Mouse (Mus musculus) kidney, adult 2 months (tissue): Measurements from ENCODE around the gene Als2cr12. TPM values are rescaled to one million over a fixed set of nuclear protein-coding genes. Genes with fewer than 3 reads are reported as not detected.

Experiments used
- DNase-seq: peaks from one replicate; pipeline ENCODE4 v3.0.0; 2021
- H3K27ac ChIP-seq: fragments of 200-500 bp; 2 replicates; pipeline ENCODE4 v1.5.1; 2012; ENCODE audit warnings: low read depth, low read length, control low read depth, inconsistent platforms; ENCODE audit not compliant: insufficient read depth
- H3K27me3 ChIP-seq: fragments of 200-500 bp; replicated peaks from 2 replicates; pipeline ENCODE4 v1.6.1; 2012; ENCODE audit warnings: mild to moderate bottlenecking, moderate library complexity, low read length, inconsistent platforms; ENCODE audit not compliant: control insufficient read depth, insufficient read depth
- H3K36me3 ChIP-seq: fragments of 200-500 bp; 2 replicates; pipeline ENCODE4 v1.6.1; 2012; ENCODE audit warnings: mild to moderate bottlenecking, moderate library complexity, low read length, inconsistent platforms; ENCODE audit not compliant: control insufficient read depth, insufficient read depth
- H3K4me1 ChIP-seq: fragments of 200-500 bp; 2 replicates; pipeline ENCODE4 v1.6.1; 2011; ENCODE audit warnings: low read length; ENCODE audit not compliant: control insufficient read depth, insufficient read depth
- H3K4me3 ChIP-seq: fragments of 200-500 bp; 2 replicates; pipeline ENCODE4 v1.5.1; 2011; ENCODE audit warnings: mild to moderate bottlenecking, low read depth, low read length, control low read depth; ENCODE audit not compliant: insufficient read depth
- CTCF ChIP-seq: fragments of 200-500 bp; conservative IDR thresholded peaks from 2 replicates; pipeline ENCODE4 v1.5.1; 2011; ENCODE audit warnings: low read depth, mild to moderate bottlenecking, control low read depth, low read length, moderate library complexity, mixed read lengths; ENCODE audit not compliant: insufficient read depth, insufficient read length
- POLR2A ChIP-seq: fragments of 200-500 bp; IDR thresholded peaks from one replicate; pipeline ENCODE4 v1.6.1; 2011; ENCODE audit warnings: low read depth, low read length, control low read depth
- WGBS: fragments of 180-500 bp; shearing (Covaris S2); methylation state at CpG from one replicate; pipeline ENCODE4 v1.1.7; 2018; 5-methylcytosine and 5-hydroxymethylcytosine counted together
- polyA plus RNA-seq: library from polyadenylated mRNA; depleted of rRNA; stranded (reverse); fragments of >200 nt; gene quantifications from 2 replicates; pipeline ENCODE4 v1.2.3, GENCODE M21; 2012

Gene Als2cr12
- polyA plus RNA-seq, 1 experiment, result 0.80 TPM

GRCm38 (mm10) chr1:58724533-58724932 lies 28.7 kb upstream of the Als2cr12 start:
- no peaks in the 10 kb centered on the region for H3K27me3 ChIP-seq
- H3K36me3 ChIP-seq, result peaks cover 18% of the 10 kb centered on the region
- no peak for TF ChIP-seq POLR2A
- TF ChIP-seq CTCF, result no peak
- WGBS, result 24% methylated on average over 9 of the region's 9 CpGs
- no peak overlapping the region for H3K4me3 ChIP-seq
- peaks cover 39% of the 10 kb centered on the region for H3K4me1 ChIP-seq
- DNase-seq, result no peak
- no peak overlapping the region for H3K27ac ChIP-seq

- peaks cover 12% of the 10 kb centered on the region; the same call in 1 of the 2 replicates for H3K36me3 ChIP-seq
- TF ChIP-seq POLR2A (no peak), CTCF (no peak)
- H3K27ac ChIP-seq, result peak overlapping the region; percentile 67
- 30% methylated on average over 7 of the region's 7 CpGs for WGBS
- H3K27me3 ChIP-seq, result no peaks in the 10 kb centered on the region
- DNase-seq, result peak; percentile 43
- H3K4me3 ChIP-seq, result no peak overlapping the region
- peaks cover 35% of the 10 kb centered on the region for H3K4me1 ChIP-seq
Measured at GRCm38 (mm10) chr1:58723809-58724405, 28.1 kb upstream of the Als2cr12 start.

- DNase-seq, result no peak
- WGBS, result 29% methylated on average over 7 of the region's 7 CpGs
- peak overlapping the region; percentile 28 for H3K27ac ChIP-seq
- TF ChIP-seq POLR2A (no peak), CTCF (no peak)
- H3K4me1 ChIP-seq, result peaks cover 38% of the 10 kb centered on the region
- peaks cover 10% of the 10 kb centered on the region; the same call in 1 of the 2 replicates for H3K36me3 ChIP-seq
- no peaks in the 10 kb centered on the region for H3K27me3 ChIP-seq
- H3K4me3 ChIP-seq, result no peak overlapping the region
Measured at GRCm38 (mm10) chr1:58723062-58723808, 27.4 kb upstream of the Als2cr12 start.

GRCm38 (mm10) chr1:58722115-58722938 lies 26.5 kb upstream of the Als2cr12 start:
- H3K27ac ChIP-seq, result peak overlapping the region; percentile 63; the same call in 1 of the 2 replicates
- no peaks in the 10 kb centered on the region for H3K27me3 ChIP-seq
- H3K36me3 ChIP-seq, result peaks cover 8% of the 10 kb centered on the region; the same call in 1 of the 2 replicates
- peaks cover 35% of the 10 kb centered on the region for H3K4me1 ChIP-seq
- no peak for TF ChIP-seq CTCF
- no peak for TF ChIP-seq POLR2A
- no peak overlapping the region for H3K4me3 ChIP-seq
- 57% methylated on average over 11 of the region's 11 CpGs for WGBS
- peak; percentile 24 for DNase-seq

- 69% methylated on average over 4 of the region's 4 CpGs for WGBS
- TF ChIP-seq POLR2A, result no peak
- TF ChIP-seq CTCF, result no peak
- Histone ChIP-seq H3K27me3 (no peaks in the 10 kb centered on the region), H3K27ac (no peak overlapping the region), H3K4me3 (no peak overlapping the region), H3K36me3 (peaks cover 7% of the 10 kb centered on the region; the same call in 1 of the 2 replicates), H3K4me1 (peaks cover 37% of the 10 kb centered on the region)
- peak; percentile 5 for DNase-seq
Measured at GRCm38 (mm10) chr1:58720988-58721387, 25.2 kb upstream of the Als2cr12 start.

- Histone ChIP-seq H3K4me3 (no peak overlapping the region), H3K27me3 (no peaks in the 10 kb centered on the region), H3K4me1 (peaks cover 33% of the 10 kb centered on the region), H3K27ac (no peak overlapping the region), H3K36me3 (peaks cover 10% of the 10 kb centered on the region; the same call in 1 of the 2 replicates)
- 72% methylated on average over 8 of the region's 8 CpGs for WGBS
- DNase-seq, result peak; percentile 15
- no peak for TF ChIP-seq CTCF
- no peak for TF ChIP-seq POLR2A
Measured at GRCm38 (mm10) chr1:58720090-58720489, 24.3 kb upstream of the Als2cr12 start.

- Histone ChIP-seq H3K36me3 (peaks cover 11% of the 10 kb centered on the region; the same call in 1 of the 2 replicates), H3K27me3 (no peaks in the 10 kb centered on the region), H3K4me3 (no peak overlapping the region), H3K4me1 (peaks cover 33% of the 10 kb centered on the region), H3K27ac (no peak overlapping the region)
- no peak for DNase-seq
- WGBS, result 60% methylated on average over 7 of the region's 7 CpGs
- TF ChIP-seq POLR2A, result no peak
- no peak for TF ChIP-seq CTCF
Measured at GRCm38 (mm10) chr1:58719356-58719945, 23.7 kb upstream of the Als2cr12 start.
